Mouse (Mus musculus): ENCODE measurements at regions not wholly inside any gene's neighbourhood (a gene's known extent, or its start where the extent isn't known, plus 50 kb on each side); places are given as distances from the start of the nearest gene placed in this dataset.

GRCm38 (mm10) chr16:29742497-29743230, 163.5 kb downstream of the Opa1 start:
- Histone ChIP-seq H3K9ac (replicated peaks) (no peak overlapping the region), H3K4me1 (replicated peaks; ENCODE audit: control insufficient read depth in 2 of 2, insufficient read depth in 2 of 2, low read length in 1 of 2) (no peaks in the 10 kb centered on the region), H3K4me2 (ENCODE audit: low read depth) (no peak overlapping the region), H3K27me3 (ENCODE audit: control insufficient read depth, insufficient read depth, low read length) (no peaks in the 10 kb centered on the region), H3K36me3 (replicated peaks; ENCODE audit: control insufficient read depth, insufficient read depth, low read depth) (no peaks in the 10 kb centered on the region), H3K9me3 (ENCODE audit: control insufficient read depth, low read length) (no peaks in the 10 kb centered on the region), H3K4me3 (ENCODE audit: insufficient read depth in 1 of 2, low read depth in 2 of 2, low read length in 2 of 2) (no peak overlapping the region), H3K27ac (no peak overlapping the region)
- TF ChIP-seq EP300 (IDR thresholded peaks at IDR 0.05; ENCODE audit: low read depth) (no peak), CTCF (IDR thresholded peaks at IDR 0.05; ENCODE audit: low read depth) (no peak)
- DNase-seq (ENCODE audit: low read depth in 3 of 3, low spot score in 3 of 3) (no peak), ATAC-seq (ENCODE audit: insufficient read depth) (no peak)
- WGBS (ENCODE audit: insufficient replicate concordance), result 13% methylated on average over 14 of the region's 14 CpGs

GRCm38 (mm10) chr16:29745486-29745885, 166.4 kb downstream of the Opa1 start:
- TF ChIP-seq EP300 (IDR thresholded peaks at IDR 0.05; ENCODE audit: low read depth), result no peak
- H3K27me3 ChIP-seq (ENCODE audit: control insufficient read depth, insufficient read depth, low read length), result no peaks in the 10 kb centered on the region
- no peaks in the 10 kb centered on the region for H3K36me3 ChIP-seq (replicated peaks; ENCODE audit: control insufficient read depth, insufficient read depth, low read depth)
- H3K9ac ChIP-seq (replicated peaks), result no peak overlapping the region
- DNase-seq (ENCODE audit: low read depth in 3 of 3, low spot score in 3 of 3) (no peak), ATAC-seq (ENCODE audit: insufficient read depth) (no peak)
- H3K9me3 ChIP-seq (ENCODE audit: control insufficient read depth, low read length), result no peaks in the 10 kb centered on the region
- no peak overlapping the region for H3K27ac ChIP-seq
- H3K4me3 ChIP-seq (ENCODE audit: insufficient read depth in 1 of 2, low read depth in 2 of 2, low read length in 2 of 2), result no peak overlapping the region
- H3K4me1 ChIP-seq (replicated peaks; ENCODE audit: control insufficient read depth in 2 of 2, insufficient read depth in 2 of 2, low read length in 1 of 2), result no peaks in the 10 kb centered on the region
- H3K4me2 ChIP-seq (ENCODE audit: low read depth), result no peak overlapping the region
- 67% methylated on average over 5 of the region's 5 CpGs for WGBS (ENCODE audit: insufficient replicate concordance)

GRCm38 (mm10) chr16:29746245-29746644, 167.1 kb downstream of the Opa1 start:
- H3K9me3 ChIP-seq (ENCODE audit: control insufficient read depth, low read length), result no peaks in the 10 kb centered on the region
- no peak overlapping the region for H3K4me2 ChIP-seq (ENCODE audit: low read depth)
- no peak for TF ChIP-seq CTCF (IDR thresholded peaks at IDR 0.05; ENCODE audit: low read depth)
- TF ChIP-seq EP300 (IDR thresholded peaks at IDR 0.05; ENCODE audit: low read depth), result no peak
- no peaks in the 10 kb centered on the region for H3K36me3 ChIP-seq (replicated peaks; ENCODE audit: control insufficient read depth, insufficient read depth, low read depth)
- no peak overlapping the region for H3K9ac ChIP-seq (replicated peaks)
- no peaks in the 10 kb centered on the region for H3K4me1 ChIP-seq (replicated peaks; ENCODE audit: control insufficient read depth in 2 of 2, insufficient read depth in 2 of 2, low read length in 1 of 2)
- H3K27ac ChIP-seq, result no peak overlapping the region
- WGBS (ENCODE audit: insufficient replicate concordance), result 50% methylated on average over 4 of the region's 4 CpGs
- no peak overlapping the region for H3K4me3 ChIP-seq (ENCODE audit: insufficient read depth in 1 of 2, low read depth in 2 of 2, low read length in 2 of 2)
- H3K27me3 ChIP-seq (ENCODE audit: control insufficient read depth, insufficient read depth, low read length), result no peaks in the 10 kb centered on the region
- ATAC-seq (ENCODE audit: insufficient read depth), result no peak
- no peak for DNase-seq (ENCODE audit: low read depth in 3 of 3, low spot score in 3 of 3)

- ATAC-seq (ENCODE audit: insufficient read depth) (no peak), DNase-seq (ENCODE audit: low read depth in 3 of 3, low spot score in 3 of 3) (no peak)
- H3K27ac ChIP-seq, result no peak overlapping the region
- no peak overlapping the region for H3K9ac ChIP-seq (replicated peaks)
- H3K27me3 ChIP-seq (ENCODE audit: control insufficient read depth, insufficient read depth, low read length), result no peaks in the 10 kb centered on the region
- WGBS (ENCODE audit: insufficient replicate concordance), result 48% methylated on average over 5 of the region's 5 CpGs
- no peak overlapping the region for H3K4me3 ChIP-seq (ENCODE audit: insufficient read depth in 1 of 2, low read depth in 2 of 2, low read length in 2 of 2)
- H3K36me3 ChIP-seq (replicated peaks; ENCODE audit: control insufficient read depth, insufficient read depth, low read depth), result no peaks in the 10 kb centered on the region
- no peaks in the 10 kb centered on the region for H3K4me1 ChIP-seq (replicated peaks; ENCODE audit: control insufficient read depth in 2 of 2, insufficient read depth in 2 of 2, low read length in 1 of 2)
- H3K9me3 ChIP-seq (ENCODE audit: control insufficient read depth, low read length), result no peaks in the 10 kb centered on the region
- no peak overlapping the region for H3K4me2 ChIP-seq (ENCODE audit: low read depth)
- no peak for TF ChIP-seq EP300 (IDR thresholded peaks at IDR 0.05; ENCODE audit: low read depth)
- TF ChIP-seq CTCF (IDR thresholded peaks at IDR 0.05; ENCODE audit: low read depth), result no peak
These were observed 170.0 kb downstream of the Opa1 start for GRCm38 (mm10) chr16:29749167-29749566.

GRCm38 (mm10) chr16:29754579-29755199, 175.6 kb downstream of the Opa1 start:
- H3K9ac ChIP-seq (replicated peaks), result no peak overlapping the region
- ATAC-seq (ENCODE audit: insufficient read depth) (no peak), DNase-seq (ENCODE audit: low read depth in 3 of 3, low spot score in 3 of 3) (no peak)
- H3K27ac ChIP-seq, result no peak overlapping the region
- H3K4me3 ChIP-seq (ENCODE audit: insufficient read depth in 1 of 2, low read depth in 2 of 2, low read length in 2 of 2), result no peak overlapping the region
- no peaks in the 10 kb centered on the region for H3K27me3 ChIP-seq (ENCODE audit: control insufficient read depth, insufficient read depth, low read length)
- H3K36me3 ChIP-seq (replicated peaks; ENCODE audit: control insufficient read depth, insufficient read depth, low read depth), result no peaks in the 10 kb centered on the region
- TF ChIP-seq EP300 (IDR thresholded peaks at IDR 0.05; ENCODE audit: low read depth), result no peak
- TF ChIP-seq CTCF (IDR thresholded peaks at IDR 0.05; ENCODE audit: low read depth), result no peak
- no peaks in the 10 kb centered on the region for H3K9me3 ChIP-seq (ENCODE audit: control insufficient read depth, low read length)
- H3K4me1 ChIP-seq (replicated peaks; ENCODE audit: control insufficient read depth in 2 of 2, insufficient read depth in 2 of 2, low read length in 1 of 2), result peaks cover 0 to 4% of the 10 kb centered on the region in 2 experiments; a peak in 1 of 4 replicates
- no peak overlapping the region for H3K4me2 ChIP-seq (ENCODE audit: low read depth)
- WGBS (ENCODE audit: insufficient replicate concordance), result 55% methylated on average over 8 of the region's 8 CpGs
